Mouse (Mus musculus) erythroblast, embryonic 14.5 days (primary cell): ENCODE results near the gene Galnt15.

Source experiments
- GATA1 ChIP-seq: IDR thresholded peaks from 2 replicates; pipeline ENCODE4 v1.6.1; 2012; ENCODE audit warnings: low read length, inconsistent platforms, mixed read lengths
- TAL1 ChIP-seq: IDR thresholded peaks from 3 replicates; pipeline ENCODE4 v1.6.1; 2012; ENCODE audit warnings: low read length, inconsistent platforms, mixed read lengths

DNA sequence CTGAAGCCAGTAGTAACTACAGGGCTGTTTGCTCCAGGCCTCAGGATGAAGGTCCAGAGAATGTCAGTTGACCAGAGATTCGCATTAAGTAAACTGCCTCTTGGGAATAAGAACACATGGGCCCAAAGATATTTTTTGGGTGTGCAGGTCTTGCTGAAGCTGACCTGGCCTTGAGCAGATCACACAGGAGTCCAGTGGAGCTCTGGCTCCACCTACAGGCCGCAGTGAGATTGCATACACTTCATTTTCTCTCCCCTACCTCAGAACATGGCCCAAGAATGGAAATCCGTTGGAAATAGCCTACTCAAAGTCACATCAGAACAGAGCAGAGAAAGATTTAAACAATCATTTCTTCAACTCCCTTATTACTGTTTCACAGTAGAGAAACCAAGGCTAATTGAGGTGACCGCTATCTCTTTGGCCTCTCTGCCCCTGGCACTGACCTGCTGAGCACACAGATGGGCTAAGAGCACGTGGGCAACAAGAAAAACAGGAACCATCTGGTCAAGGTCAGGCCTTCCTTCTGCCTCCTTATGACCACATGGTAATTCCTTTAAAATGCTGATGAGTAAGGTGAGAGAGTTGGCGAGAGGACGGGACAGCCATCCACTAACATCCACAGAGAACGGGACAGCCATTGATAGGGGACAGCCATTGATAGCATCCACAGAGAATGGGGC lies 48.2 kb downstream of the Galnt15 start:
- TF ChIP-seq GATA1 (no peak), TAL1 (no peak)
